Mouse (Mus musculus) liver, embryonic 14.5 days (tissue): ENCODE results near the gene Socs3. TPM values are rescaled to one million over a fixed set of nuclear protein-coding genes. Genes with fewer than 3 reads are reported as not detected.

Experiments used
- ATAC-seq: fragments of 200-750 bp; cut with Nextera tagmentation; 2 replicates; pipeline ENCODE4 v1.8.0; 2017; ENCODE audit warnings: moderate number of reproducible peaks, mild to moderate bottlenecking, moderate library complexity; ENCODE audit not compliant: insufficient read depth
- DNase-seq, 3 experiments: peaks; one replicate each; pipeline ENCODE4 v3.0.0-alpha.2; 2012 to 2013; ENCODE audit warnings: low read depth in 3 of 3, low spot score in 3 of 3
- H3K27ac ChIP-seq: fragments of 300-500 bp; sonication (generic); 2 replicates; pipeline ENCODE4 v1.5.1; 2014; ENCODE audit warnings: moderate library complexity, mild to moderate bottlenecking, control low read depth, inconsistent platforms
- H3K27me3 ChIP-seq: fragments of 300-500 bp; sonication (generic); 2 replicates; pipeline ENCODE4 v1.6.1; 2014; ENCODE audit warnings: mild to moderate bottlenecking, low read length, moderate library complexity; ENCODE audit not compliant: control insufficient read depth, insufficient read depth
- H3K36me3 ChIP-seq: fragments of 300-500 bp; sonication (generic); replicated peaks from 2 replicates; pipeline ENCODE4 v1.6.1; 2014; ENCODE audit warnings: low read depth; ENCODE audit not compliant: control insufficient read depth, insufficient read depth
- H3K4me1 ChIP-seq, 2 experiments: fragments of 200-500 bp in 1 of 2; fragments of 300-500 bp in 1 of 2; sonication (generic) in 1 of 2; replicated peaks; 2 replicates each; pipeline ENCODE4 v1.6.1; 2012 to 2014; ENCODE audit warnings: antibody characterized with exemption in 1 of 2, inconsistent platforms in 1 of 2, low read length in 1 of 2; ENCODE audit not compliant: control insufficient read depth in 2 of 2, insufficient read depth in 2 of 2
- H3K4me2 ChIP-seq: fragments of 300-500 bp; sonication (generic); 2 replicates; pipeline ENCODE4 v1.6.1; 2014; ENCODE audit warnings: low read depth, mild to moderate bottlenecking, control low read depth, moderate library complexity
- H3K4me3 ChIP-seq, 2 experiments: fragments of 200-500 bp in 1 of 2; fragments of 300-500 bp in 1 of 2; sonication (generic) in 1 of 2; 2 replicates each; pipeline ENCODE4 v1.5.1; 2012 to 2014; ENCODE audit warnings: low read depth in 2 of 2, low read length in 2 of 2, mild to moderate bottlenecking in 2 of 2, control low read depth in 1 of 2, inconsistent platforms in 1 of 2, moderate library complexity in 1 of 2; ENCODE audit not compliant: insufficient read depth in 1 of 2
- H3K9ac ChIP-seq: fragments of 300-500 bp; sonication (generic); replicated peaks from 2 replicates; pipeline ENCODE4 v1.6.1; 2014; ENCODE audit warnings: mild to moderate bottlenecking, control low read depth, moderate library complexity
- H3K9me3 ChIP-seq: fragments of 300-500 bp; sonication (generic); 2 replicates; pipeline ENCODE4 v1.6.1; 2016; ENCODE audit warnings: low read length, mixed read lengths; ENCODE audit not compliant: control insufficient read depth
- CTCF ChIP-seq: IDR thresholded peaks from 2 replicates; pipeline ENCODE4 v1.5.1; 2016; ENCODE audit warnings: antibody characterized with exemption, low read depth, control low read depth
- EP300 ChIP-seq: IDR thresholded peaks from 2 replicates; pipeline ENCODE4 v1.6.1; 2016; ENCODE audit warnings: antibody characterized with exemption, low read depth
- WGBS: fragments of 180-500 bp; shearing (Covaris S2); extraction: QIAGEN DNeasy Blood & Tissue Kit; methylation state at CpG from one replicate; pipeline ENCODE4 v1.1.7; 2014; ENCODE audit not compliant: insufficient replicate concordance; 5-methylcytosine and 5-hydroxymethylcytosine counted together
- polyA plus RNA-seq, 2 experiments: library from polyadenylated mRNA; depleted of rRNA in 1 of 2; stranded (reverse) in 1 of 2; unstranded in 1 of 2; fragments of >200 nt; fragmentation: Nextera tagmentation in 1 of 2; extraction: Ambion mirVana in 1 of 2; gene quantifications; 2 replicates each; pipeline versions ENCODE4 v1.2.1 to v1.2.3; 2012 to 2014

Gene Socs3
- polyA plus RNA-seq, 2 experiments: 2.7 to 7.0 TPM

DNA sequence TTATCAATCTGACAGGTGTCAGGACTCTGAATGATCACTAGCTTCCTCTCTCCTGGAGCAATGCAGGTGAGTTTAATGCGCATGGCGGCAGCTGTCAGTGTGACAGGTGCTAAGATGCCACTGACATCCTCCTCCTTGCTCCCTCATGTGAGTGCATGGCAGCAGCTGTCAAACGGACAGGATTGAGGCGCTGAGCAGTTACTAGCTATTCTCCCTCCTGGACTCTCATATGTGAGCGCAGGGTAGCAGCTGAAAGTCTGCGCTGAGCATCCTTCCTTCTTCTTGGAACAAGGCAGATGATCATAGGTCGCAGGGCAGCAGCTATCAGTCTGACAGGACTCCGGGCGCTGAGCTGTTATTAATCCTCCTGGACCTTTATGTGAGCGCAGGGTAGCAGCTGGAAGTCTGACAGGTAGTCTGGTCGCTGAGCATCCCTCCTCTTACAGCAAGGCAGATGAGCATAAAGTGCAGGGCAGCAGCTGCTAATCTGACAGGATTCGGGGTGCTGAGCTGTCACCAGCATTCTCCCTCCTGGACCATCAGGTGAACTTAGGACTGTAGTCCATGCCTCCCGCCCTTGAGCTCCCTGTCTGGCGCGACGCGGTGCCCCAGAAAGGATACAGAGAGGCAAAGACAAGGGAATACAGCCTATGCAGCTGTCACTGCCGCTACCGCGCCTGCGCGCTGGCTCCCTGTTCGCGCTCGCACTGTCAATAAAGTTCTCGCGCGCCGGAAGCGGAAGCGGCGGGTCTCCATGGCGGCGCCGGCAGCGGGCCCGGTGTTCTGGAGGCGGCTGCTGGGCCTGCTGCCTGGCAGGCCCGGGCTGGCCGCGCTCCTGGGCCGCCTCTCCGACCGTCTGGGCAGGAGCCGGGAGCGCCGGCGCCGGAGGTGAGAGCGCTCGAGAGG, 16.5 kb upstream of the Socs3 start, which contains the start of gene Pgs1:
Gene Pgs1 (plus strand): TSS at position 167 of the 906 bp plus-strand sequence.
- WGBS: 7% methylated on average over 51 of the region's 51 CpGs
- Histone ChIP-seq H3K9me3 (no peaks in the 10 kb centered on the region), H3K27me3 (no peaks in the 10 kb centered on the region), H3K27ac (peak within 1 kb of the TSS; percentile 77), H3K36me3 (no peaks in the 10 kb centered on the region), H3K4me1 (peaks cover 30 to 40% of the 10 kb centered on the region in 2 experiments), H3K4me2 (peak within 1 kb of the TSS; percentile 95), H3K4me3 (peak within 1 kb of the TSS; percentile 77 to 81), H3K9ac (peak within 1 kb of the TSS; percentile 87)
- peak; percentile 85 for ATAC-seq
- peak; percentile 77 to 79 (median 77) for DNase-seq
- TF ChIP-seq CTCF: no peak
- TF ChIP-seq EP300: peak; percentile 35

DNA sequence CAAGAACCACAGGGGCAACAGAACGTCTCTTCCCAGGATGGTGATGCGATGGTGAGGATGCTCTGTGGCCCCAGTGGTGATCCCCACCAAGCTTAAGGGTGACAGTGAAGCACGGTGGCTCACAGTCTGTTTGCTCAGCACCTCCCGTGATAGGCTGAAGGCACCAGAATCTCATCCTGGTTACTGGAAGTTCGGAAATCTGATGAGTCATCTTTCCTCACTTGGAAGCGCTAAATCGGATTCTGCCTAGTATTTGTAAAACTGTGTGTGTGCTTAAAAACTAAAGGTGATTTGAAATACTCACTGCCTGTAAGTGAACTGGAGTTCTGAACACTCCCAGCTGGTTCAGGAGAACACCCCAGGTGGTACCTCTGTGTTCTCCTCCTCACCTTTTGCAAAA, 13.9 kb upstream of the Socs3 start:
- 57% methylated on average over 7 of the region's 7 CpGs for WGBS
- no peaks in the 10 kb centered on the region for H3K27me3 ChIP-seq
- no peak for DNase-seq
- H3K27ac ChIP-seq: no peak overlapping the region
- H3K4me1 ChIP-seq: peaks cover 13 to 18% of the 10 kb centered on the region in 2 experiments
- no peaks in the 10 kb centered on the region for H3K36me3 ChIP-seq
- H3K4me2 ChIP-seq: no peak overlapping the region
- no peaks in the 10 kb centered on the region for H3K9me3 ChIP-seq
- no peak for ATAC-seq
- TF ChIP-seq EP300: no peak
- no peak for TF ChIP-seq CTCF
- no peak overlapping the region for H3K9ac ChIP-seq
- no peak overlapping the region for H3K4me3 ChIP-seq

DNA sequence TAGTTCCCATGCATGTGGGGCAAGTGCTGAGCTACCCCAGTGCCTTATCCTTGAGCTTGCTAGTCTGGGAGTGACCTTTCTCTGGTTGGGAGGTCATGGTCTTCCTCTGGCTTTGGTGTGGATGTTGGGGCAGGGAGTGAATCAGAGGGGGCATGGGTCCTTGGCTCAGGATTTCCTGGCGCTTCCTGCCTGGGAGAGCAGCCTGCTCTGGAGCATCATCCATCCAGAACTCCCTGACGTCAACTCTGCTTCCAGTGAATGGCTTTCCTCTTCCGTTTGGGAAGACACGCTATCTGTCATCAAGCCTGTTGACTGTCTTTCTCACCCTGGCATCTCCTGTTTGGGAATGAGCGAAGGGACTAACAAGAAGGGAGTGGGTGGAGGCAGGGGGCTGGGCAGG, 12.6 kb upstream of the Socs3 start:
- H3K9ac ChIP-seq: no peak overlapping the region
- no peak overlapping the region for H3K4me2 ChIP-seq
- no peak overlapping the region for H3K4me3 ChIP-seq
- DNase-seq (no peak), ATAC-seq (no peak)
- WGBS: 51% methylated on average over 5 of the region's 5 CpGs
- H3K36me3 ChIP-seq: no peaks in the 10 kb centered on the region
- TF ChIP-seq EP300 (no peak), CTCF (no peak)
- no peak overlapping the region for H3K27ac ChIP-seq
- no peaks in the 10 kb centered on the region for H3K27me3 ChIP-seq
- H3K9me3 ChIP-seq: no peaks in the 10 kb centered on the region
- peaks cover under 1 to 6% of the 10 kb centered on the region in 2 experiments; a peak in 3 of 4 replicates for H3K4me1 ChIP-seq

DNA sequence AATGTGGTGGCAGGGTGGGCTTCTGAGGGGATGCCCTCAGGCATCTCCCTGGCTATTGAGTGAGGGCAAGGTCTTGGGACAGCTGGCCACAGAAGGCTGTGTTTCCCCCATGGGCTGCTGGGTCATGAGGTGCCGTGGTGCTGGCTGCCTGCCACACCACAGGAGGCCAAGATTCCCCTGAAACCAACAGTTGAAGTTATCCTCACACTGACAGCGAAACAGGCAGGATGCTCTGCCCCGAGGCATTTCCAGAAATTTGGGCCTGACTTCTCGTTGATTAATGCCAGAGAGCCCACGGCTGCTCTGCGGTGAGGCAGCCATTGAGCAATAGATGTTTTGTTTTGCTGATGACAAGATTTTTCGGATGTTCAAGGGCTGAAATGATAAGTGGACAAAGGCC, 9.5 kb upstream of the Socs3 start:
- 50% methylated on average over 7 of the region's 7 CpGs for WGBS
- TF ChIP-seq CTCF (no peak), EP300 (no peak)
- peaks cover 8% of the 10 kb centered on the region for H3K27me3 ChIP-seq
- no peak for ATAC-seq
- peaks cover 0 to 3% of the 10 kb centered on the region in 2 experiments; a peak in 1 of 4 replicates for H3K4me1 ChIP-seq
- H3K27ac ChIP-seq: no peak overlapping the region
- no peaks in the 10 kb centered on the region for H3K36me3 ChIP-seq
- H3K4me3 ChIP-seq: no peak overlapping the region
- no peak overlapping the region for H3K4me2 ChIP-seq
- H3K9me3 ChIP-seq: no peaks in the 10 kb centered on the region
- no peak overlapping the region for H3K9ac ChIP-seq
- no peak for DNase-seq

DNA sequence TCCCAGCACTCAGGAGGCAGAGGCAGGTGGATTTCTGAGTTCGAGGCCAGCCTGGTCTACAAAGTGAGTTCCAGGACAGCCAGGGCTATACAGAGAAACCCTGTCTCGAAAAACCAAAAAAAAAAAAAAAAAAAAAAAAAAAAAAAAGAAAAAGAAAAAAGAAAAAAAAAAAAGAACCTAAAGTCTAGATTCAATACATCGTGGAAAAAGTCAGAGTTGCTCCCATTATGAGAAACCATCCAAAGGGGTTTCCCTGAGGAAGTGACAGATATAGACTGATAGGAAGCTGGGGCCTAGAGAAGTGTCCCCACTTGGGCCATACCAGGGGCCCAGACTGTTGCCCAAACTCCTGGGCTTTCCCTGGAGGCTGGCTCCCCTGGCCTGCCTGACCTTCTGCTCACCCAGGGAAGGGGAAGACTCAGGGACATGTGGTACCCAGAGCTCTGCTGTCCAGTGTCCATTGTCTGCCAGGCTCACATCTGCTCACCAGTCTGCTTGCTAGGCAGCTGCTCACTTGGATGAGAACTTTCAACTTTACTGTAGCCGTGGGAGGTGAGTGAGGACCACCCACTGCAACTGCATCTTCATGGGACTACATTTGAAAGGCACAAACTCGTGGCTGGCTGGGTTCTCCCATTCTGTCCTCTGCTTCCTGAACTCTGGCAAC, 8.0 kb upstream of the Socs3 start:
- Histone ChIP-seq H3K4me1 (peaks cover 0 to 4% of the 10 kb centered on the region in 2 experiments; a peak in 1 of 4 replicates), H3K27ac (no peak overlapping the region), H3K9me3 (no peaks in the 10 kb centered on the region), H3K4me2 (no peak overlapping the region), H3K9ac (no peak overlapping the region), H3K4me3 (no peak overlapping the region), H3K36me3 (no peaks in the 10 kb centered on the region), H3K27me3 (peaks cover 12% of the 10 kb centered on the region)
- no peak for DNase-seq
- ATAC-seq: no peak
- TF ChIP-seq CTCF (no peak), EP300 (no peak)
- 53% methylated on average over 4 of the region's 5 CpGs for WGBS
